Mouse (Mus musculus) megakaryocyte, embryonic 14.5 days (primary cell): Measurements from ENCODE around the gene Lrrk2.

ENCODE experiments used
- FLI1 ChIP-seq: IDR thresholded peaks from 2 replicates; pipeline ENCODE4 v1.6.1; 2012; ENCODE audit warnings: low read length, inconsistent platforms, mixed read lengths
- GATA1 ChIP-seq: IDR thresholded peaks from 3 replicates; pipeline ENCODE4 v1.6.1; 2012; ENCODE audit warnings: mixed read lengths, low read length, inconsistent platforms, borderline replicate concordance

DNA sequence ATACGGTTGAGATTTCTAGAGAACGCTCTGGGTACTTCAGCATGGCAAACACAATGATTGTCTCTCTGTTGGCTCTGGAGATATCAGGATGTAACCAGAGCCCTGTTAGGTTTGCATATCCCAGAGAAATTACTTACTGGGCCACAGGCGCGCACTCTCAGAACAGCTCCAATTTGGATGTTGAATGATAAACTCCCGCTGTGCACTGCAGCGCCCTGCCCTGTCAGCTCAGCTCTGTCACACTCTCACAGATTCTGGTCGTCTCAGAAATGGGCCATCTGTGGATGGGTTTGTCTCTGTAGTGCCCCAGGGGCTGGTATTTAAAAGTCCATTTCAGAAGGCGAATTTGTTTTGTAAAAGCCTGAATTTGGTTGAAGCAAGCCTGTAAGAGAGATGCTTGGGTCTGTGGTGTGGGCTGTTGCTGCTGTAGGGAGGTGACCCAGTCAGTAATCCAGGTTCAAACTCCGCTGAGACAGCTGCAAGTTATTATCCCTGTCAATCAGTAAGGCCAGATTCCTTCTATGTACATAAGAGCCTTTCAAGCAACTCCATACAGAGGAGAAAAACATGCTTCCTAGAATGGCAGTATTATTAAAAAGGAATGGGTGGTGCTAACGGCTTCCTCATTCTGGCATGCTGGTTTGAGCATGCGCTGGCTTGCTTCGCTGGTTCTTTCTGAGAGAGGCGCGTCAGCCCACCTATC is 80.6 kb downstream of the Lrrk2 start:
- no peak for TF ChIP-seq FLI1
- TF ChIP-seq GATA1, result no peak
